Mouse (Mus musculus) thymus, adult 2 months (tissue): ENCODE data around the gene Mok. TPM values are rescaled to one million over a fixed set of nuclear protein-coding genes. Genes with fewer than 3 reads are reported as not detected.

Experiments
- DNase-seq: peaks from one replicate; pipeline ENCODE4 v3.0.0; 2021
- H3K27ac ChIP-seq: fragments of 200-500 bp; 2 replicates; pipeline ENCODE4 v1.5.1; 2012; ENCODE audit warnings: low read length, control low read depth; ENCODE audit not compliant: control insufficient read depth, insufficient read depth
- H3K27me3 ChIP-seq: fragments of 200-500 bp; 2 replicates; pipeline ENCODE4 v1.6.1; 2012; ENCODE audit warnings: mild to moderate bottlenecking, low read length, moderate library complexity, mixed read lengths; ENCODE audit not compliant: control insufficient read depth, insufficient read depth
- H3K36me3 ChIP-seq: fragments of 200-500 bp; 2 replicates; pipeline ENCODE4 v1.6.1; 2012; ENCODE audit warnings: mild to moderate bottlenecking, low read length, moderate library complexity; ENCODE audit not compliant: control insufficient read depth, insufficient read depth
- H3K4me1 ChIP-seq: fragments of 200-500 bp; replicated peaks from 2 replicates; pipeline ENCODE4 v1.6.1; 2012; ENCODE audit warnings: low read length; ENCODE audit not compliant: control insufficient read depth, insufficient read depth
- H3K4me3 ChIP-seq: fragments of 200-500 bp; 2 replicates; pipeline ENCODE4 v1.5.1; 2012; ENCODE audit warnings: mild to moderate bottlenecking, low read length, control low read depth, moderate library complexity; ENCODE audit not compliant: control insufficient read depth, insufficient read depth
- CTCF ChIP-seq: fragments of 200-500 bp; IDR thresholded peaks from 2 replicates; pipeline ENCODE4 v1.5.1; 2012; ENCODE audit warnings: mild to moderate bottlenecking, control low read depth, low read length, moderate library complexity, borderline replicate concordance; ENCODE audit not compliant: control insufficient read depth, poor library complexity, insufficient read depth; ENCODE audit errors: extremely low read depth
- POLR2A ChIP-seq: fragments of 200-500 bp; IDR thresholded peaks from 2 replicates; pipeline ENCODE4 v1.6.1; 2012; ENCODE audit warnings: mild to moderate bottlenecking, low read length, control low read depth, moderate library complexity; ENCODE audit not compliant: control insufficient read depth, poor library complexity, insufficient read depth; ENCODE audit errors: extremely low read depth
- WGBS: fragments of 180-500 bp; shearing (Covaris S2); methylation state at CpG from one replicate; pipeline ENCODE4 v1.1.7; 2018; 5-methylcytosine and 5-hydroxymethylcytosine counted together
- polyA plus RNA-seq: library from polyadenylated mRNA; depleted of rRNA; stranded (reverse); fragments of >200 nt; gene quantifications from 2 replicates; pipeline ENCODE4 v1.2.3, GENCODE M21; 2012

Gene Mok
- polyA plus RNA-seq, 1 experiment = 1.4 TPM

GRCm38 (mm10) chr12:110806301-110806970 lies 34.3 kb downstream of the Mok start:
- H3K27me3 ChIP-seq = no peaks in the 10 kb centered on the region
- H3K4me3 ChIP-seq = no peak overlapping the region
- no peak overlapping the region for H3K27ac ChIP-seq
- H3K36me3 ChIP-seq = no peaks in the 10 kb centered on the region
- WGBS = 97% methylated on average over 3 of the region's 3 CpGs
- DNase-seq = no peak
- no peak for TF ChIP-seq POLR2A
- TF ChIP-seq CTCF = no peak
- no peaks in the 10 kb centered on the region for H3K4me1 ChIP-seq

- H3K27me3 ChIP-seq = no peaks in the 10 kb centered on the region
- H3K36me3 ChIP-seq = no peaks in the 10 kb centered on the region
- DNase-seq = no peak
- H3K27ac ChIP-seq = no peak overlapping the region
- 97% methylated on average over 10 of the region's 10 CpGs for WGBS
- no peak overlapping the region for H3K4me3 ChIP-seq
- TF ChIP-seq POLR2A = no peak
- no peak for TF ChIP-seq CTCF
- H3K4me1 ChIP-seq = no peaks in the 10 kb centered on the region
Observed at GRCm38 (mm10) chr12:110804261-110804660, 36.5 kb downstream of the Mok start.

GRCm38 (mm10) chr12:110802674-110803297 lies 38.0 kb downstream of the Mok start:
- 96% methylated on average over 5 of the region's 5 CpGs for WGBS
- no peak overlapping the region for H3K4me3 ChIP-seq
- DNase-seq = no peak
- TF ChIP-seq POLR2A = no peak
- no peak for TF ChIP-seq CTCF
- no peaks in the 10 kb centered on the region for H3K27me3 ChIP-seq
- H3K36me3 ChIP-seq = no peaks in the 10 kb centered on the region
- H3K27ac ChIP-seq = no peak overlapping the region
- no peaks in the 10 kb centered on the region for H3K4me1 ChIP-seq

- Histone ChIP-seq H3K4me1 (no peaks in the 10 kb centered on the region), H3K27me3 (no peaks in the 10 kb centered on the region), H3K4me3 (no peak overlapping the region), H3K27ac (no peak overlapping the region), H3K36me3 (no peaks in the 10 kb centered on the region)
- DNase-seq = no peak
- TF ChIP-seq POLR2A (no peak), CTCF (no peak)
- 98% methylated on average over 10 of the region's 10 CpGs for WGBS
Observed at GRCm38 (mm10) chr12:110801876-110802464, 38.8 kb downstream of the Mok start.

- WGBS = over 99% methylated on average over 4 of the region's 4 CpGs
- Histone ChIP-seq H3K27ac (no peak overlapping the region), H3K4me1 (peaks cover 5% of the 10 kb centered on the region; the same call in 1 of the 2 replicates), H3K36me3 (no peaks in the 10 kb centered on the region), H3K27me3 (no peaks in the 10 kb centered on the region), H3K4me3 (no peak overlapping the region)
- DNase-seq = no peak
- TF ChIP-seq CTCF (no peak), POLR2A (no peak)
Observed at GRCm38 (mm10) chr12:110799226-110799625, 41.5 kb downstream of the Mok start.

- H3K27me3 ChIP-seq = no peaks in the 10 kb centered on the region
- H3K4me3 ChIP-seq = no peak overlapping the region
- 95% methylated on average over 10 of the region's 10 CpGs for WGBS
- H3K4me1 ChIP-seq = peaks cover 5% of the 10 kb centered on the region; the same call in 1 of the 2 replicates
- H3K27ac ChIP-seq = no peak overlapping the region
- no peak for DNase-seq
- no peak for TF ChIP-seq CTCF
- no peak for TF ChIP-seq POLR2A
- H3K36me3 ChIP-seq = peaks cover 9% of the 10 kb centered on the region; the same call in 1 of the 2 replicates
Observed at GRCm38 (mm10) chr12:110797842-110798431, 42.8 kb downstream of the Mok start.
